Mouse (Mus musculus) thymus, adult 2 months (tissue): ENCODE measurements around the gene Gnas.

Experiments used
- CTCF ChIP-seq: fragments of 200-500 bp; IDR thresholded peaks from 2 replicates; pipeline ENCODE4 v1.5.1; 2012; ENCODE audit warnings: mild to moderate bottlenecking, control low read depth, low read length, moderate library complexity, borderline replicate concordance; ENCODE audit not compliant: control insufficient read depth, poor library complexity, insufficient read depth; ENCODE audit errors: extremely low read depth
- POLR2A ChIP-seq: fragments of 200-500 bp; IDR thresholded peaks from 2 replicates; pipeline ENCODE4 v1.6.1; 2012; ENCODE audit warnings: mild to moderate bottlenecking, low read length, control low read depth, moderate library complexity; ENCODE audit not compliant: control insufficient read depth, poor library complexity, insufficient read depth; ENCODE audit errors: extremely low read depth

GRCm38 (mm10) chr2:174328926-174329662 is 45.0 kb downstream of the Gnas start:
- TF ChIP-seq CTCF (0 out of 2 replicates have a peak, but pooled peaks have one; percentile 8), POLR2A (no peak)
